Mouse (Mus musculus): ENCODE measurements around the gene Fgf23. TPM values are rescaled to one million over a fixed set of nuclear protein-coding genes. Genes with fewer than 3 reads are reported as not detected.
A peak's percentile ranks its signal among the peaks of the same experiment; 100 is the strongest.

Fgf23 gene
- total RNA-seq, 2 experiments from 2014 or later: 0.36 to 0.51 TPM

DNA sequence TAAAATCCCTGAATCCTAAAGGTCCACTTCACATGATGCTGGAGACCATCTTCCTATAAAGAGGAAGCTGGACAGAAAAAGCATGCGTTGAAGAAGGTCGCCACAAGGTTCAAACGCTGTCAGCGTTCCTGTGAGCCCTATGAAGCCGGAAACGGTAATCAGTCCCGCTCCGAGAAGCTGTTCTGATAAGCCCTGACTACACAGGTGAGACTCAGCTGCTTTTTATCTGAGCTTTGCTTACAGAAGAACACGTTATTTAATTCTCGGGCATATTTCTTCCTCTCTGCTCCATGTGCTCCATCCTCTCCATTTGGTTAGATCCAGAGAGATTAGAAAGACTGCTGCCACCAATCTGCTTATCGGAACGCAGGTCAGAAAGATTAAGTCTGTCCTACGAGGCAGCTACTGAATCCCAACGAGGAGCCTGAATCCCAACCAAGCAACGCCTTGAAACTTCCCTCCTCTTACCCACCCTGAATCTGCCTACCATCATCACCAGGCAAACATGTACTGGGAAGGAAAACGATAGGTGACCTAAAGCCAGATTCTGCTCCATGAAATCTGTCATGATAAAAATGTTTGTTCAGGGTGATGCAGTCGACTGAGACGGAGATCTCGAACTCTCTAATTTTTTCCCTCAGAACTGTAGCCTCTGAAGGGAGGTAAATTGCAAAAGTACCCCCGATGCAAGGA lies 35.8 kb downstream of the Fgf23 start:
- intact Hi-C loops (cut with DNase I): no loop called here
- DNase-seq (ENCODE audit: extremely low spot score in 1 of 2, low spot score in 2 of 2): no peak

DNA sequence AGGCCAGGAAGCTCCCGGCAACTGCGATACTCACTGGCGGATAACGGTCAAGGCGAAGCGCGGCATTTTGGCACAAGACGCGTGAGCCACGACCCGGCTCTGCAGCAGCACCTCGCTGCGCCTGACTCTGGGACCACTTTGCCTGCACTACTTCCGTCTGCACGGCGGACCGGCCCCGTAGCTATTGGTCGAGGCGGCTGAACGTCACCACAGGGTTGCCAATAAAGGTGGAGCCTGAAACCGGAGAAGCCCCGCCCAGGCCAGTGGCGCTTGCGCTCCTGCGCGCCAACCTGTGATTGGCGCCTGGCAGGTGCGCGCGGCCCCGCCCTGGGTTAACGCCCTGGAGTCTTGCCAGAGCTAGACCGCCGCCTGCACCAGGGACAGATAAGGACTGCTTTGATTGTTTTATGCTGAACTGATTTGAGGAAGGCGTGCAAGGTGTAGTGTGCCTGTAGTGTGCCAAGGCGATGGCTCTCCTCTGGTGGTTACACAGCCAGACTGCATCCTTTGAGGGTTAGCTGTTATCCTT lies 36.8 kb downstream of the Fgf23 start, which contains the start of gene Tigar:
Tigar (minus strand) TSS at position 156 of the 529 bp plus-strand sequence.
- intact Hi-C loops (cut with DNase I): no loop called here
- DNase-seq (ENCODE audit: extremely low spot score in 1 of 2, low spot score in 2 of 2): peak; percentile 93

DNA sequence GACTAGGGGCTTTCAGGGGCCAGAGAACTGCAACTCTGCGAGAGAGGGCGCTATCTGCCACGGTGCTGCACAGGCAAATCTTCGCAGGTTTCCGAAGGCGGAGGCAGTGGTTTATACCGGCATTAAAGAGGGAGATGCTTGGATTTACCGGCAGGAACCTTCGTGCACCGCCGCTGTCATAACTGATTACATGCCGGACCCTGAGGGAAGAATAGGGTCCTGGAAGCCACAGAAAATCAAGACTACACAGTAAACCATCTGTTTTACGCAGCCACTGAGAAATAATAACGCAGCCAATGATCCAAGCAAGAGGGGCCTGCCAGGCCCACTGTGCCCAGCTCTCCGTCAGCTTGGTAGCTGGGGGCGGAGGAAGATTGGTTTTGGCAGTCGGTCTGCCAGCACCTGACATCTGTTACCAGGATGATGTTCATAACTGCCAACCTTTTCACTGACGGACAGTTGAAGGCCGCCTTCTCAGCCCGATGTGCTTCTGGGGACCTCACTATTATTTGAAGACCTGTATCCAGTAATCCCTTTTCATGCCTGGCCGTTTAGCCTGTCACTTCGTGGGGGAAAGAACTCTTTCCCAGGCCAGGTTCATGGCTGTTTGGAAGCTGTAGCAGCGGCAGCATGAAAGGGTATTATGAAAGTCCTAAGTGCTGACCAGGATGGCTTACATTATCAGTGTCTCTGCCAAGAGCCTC lies 42.2 kb downstream of the Fgf23 start:
- intact Hi-C loops (cut with DNase I): no loop called here
- DNase-seq (ENCODE audit: extremely low spot score in 1 of 2, low spot score in 2 of 2): no peak

DNA sequence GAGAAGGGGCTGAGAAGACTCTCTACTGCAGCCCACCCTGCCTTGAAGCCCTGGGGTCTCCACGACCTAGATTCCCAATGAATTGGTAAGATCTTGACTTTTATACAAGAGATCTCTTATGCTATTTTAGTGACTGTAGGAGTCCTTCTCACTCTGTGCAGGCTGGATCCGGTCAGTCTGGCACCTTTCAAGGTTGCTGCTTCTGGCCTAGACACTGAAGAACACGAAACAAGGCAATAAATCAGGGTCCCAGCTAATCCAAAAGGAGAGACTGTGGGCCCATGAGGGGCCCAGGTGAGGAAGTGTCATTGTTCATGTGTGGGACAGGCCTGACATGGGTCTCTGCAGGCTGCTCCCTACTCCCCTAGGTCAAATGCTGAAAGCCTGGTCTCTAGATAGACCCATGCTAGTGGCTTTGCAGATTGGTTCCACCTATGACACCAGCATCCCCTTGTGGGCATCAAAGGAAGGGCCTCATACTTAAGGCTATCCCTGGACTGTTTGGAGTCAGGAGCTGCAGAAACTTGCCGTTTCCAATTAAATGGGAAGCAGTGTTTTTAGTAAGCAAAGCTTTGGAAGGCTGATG lies 49.6 kb downstream of the Fgf23 start:
- intact Hi-C loops (cut with DNase I): no loop called here
- DNase-seq (ENCODE audit: extremely low spot score in 1 of 2, low spot score in 2 of 2): no peak

DNA sequence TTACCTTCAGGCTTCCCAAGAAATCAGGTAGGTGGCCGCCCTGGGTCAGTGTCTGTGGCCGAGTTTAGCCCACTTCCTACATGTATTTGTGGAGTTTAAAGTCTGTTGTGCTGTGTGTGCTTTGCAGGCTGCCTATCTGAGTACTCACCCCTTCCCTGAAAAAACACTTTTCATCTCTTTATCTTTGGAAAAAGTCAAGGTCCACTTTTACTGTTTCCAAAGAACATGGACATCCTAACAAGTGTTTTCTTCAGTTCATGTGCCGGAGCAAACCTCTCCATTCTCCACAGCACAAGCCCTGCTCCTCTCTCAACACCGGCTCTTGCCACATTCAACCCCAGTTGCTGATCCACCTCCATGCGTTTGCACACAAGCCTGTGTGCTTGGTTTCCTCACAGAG lies 50.3 kb downstream of the Fgf23 start:
- intact Hi-C loops (cut with DNase I): no loop called here
- no peak for DNase-seq (ENCODE audit: extremely low spot score in 1 of 2, low spot score in 2 of 2)

DNA sequence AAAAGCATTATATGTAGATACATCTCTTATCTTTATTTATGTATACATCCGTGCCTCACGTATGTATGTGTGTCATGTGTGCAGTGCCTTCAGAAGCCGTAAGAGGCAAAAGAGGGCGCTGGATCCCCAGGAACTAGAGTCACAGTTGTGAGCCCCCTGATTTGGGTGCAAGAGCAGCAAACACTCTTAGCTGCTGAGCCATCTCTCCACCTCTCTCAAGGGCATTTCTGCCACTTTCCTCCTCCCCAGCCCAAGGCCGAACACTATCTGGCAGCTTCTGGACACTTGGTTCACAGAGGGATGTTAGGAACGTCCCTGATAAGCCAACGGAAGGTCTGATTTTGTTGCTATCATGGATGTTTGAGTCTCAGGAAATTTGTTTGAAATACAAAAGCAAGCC lies 50.8 kb downstream of the Fgf23 start:
- intact Hi-C loops (cut with DNase I): no loop called here
- DNase-seq (ENCODE audit: extremely low spot score in 1 of 2, low spot score in 2 of 2): no peak

DNA sequence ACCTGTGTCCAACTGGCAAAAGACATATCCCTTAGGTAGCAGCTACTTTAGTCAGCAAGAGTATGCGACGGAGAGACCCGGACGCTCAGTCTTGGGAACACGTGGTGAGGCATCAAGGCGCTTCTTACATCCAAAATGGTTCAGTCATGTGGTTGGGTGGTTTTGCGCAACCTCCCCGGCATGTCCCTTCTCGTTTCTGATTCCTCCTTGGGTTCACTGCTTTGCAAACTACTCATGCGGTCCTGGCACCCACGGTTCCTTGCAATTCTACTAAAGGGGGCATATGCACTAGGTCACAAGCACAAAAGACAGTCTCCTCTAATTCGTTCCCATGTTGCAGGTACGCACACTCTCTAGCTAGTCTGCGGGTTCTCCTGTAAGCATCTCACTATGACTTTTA lies 57.0 kb downstream of the Fgf23 start:
- intact Hi-C loops (cut with DNase I): no loop called here
- no peak for DNase-seq (ENCODE audit: extremely low spot score in 1 of 2, low spot score in 2 of 2)

DNA sequence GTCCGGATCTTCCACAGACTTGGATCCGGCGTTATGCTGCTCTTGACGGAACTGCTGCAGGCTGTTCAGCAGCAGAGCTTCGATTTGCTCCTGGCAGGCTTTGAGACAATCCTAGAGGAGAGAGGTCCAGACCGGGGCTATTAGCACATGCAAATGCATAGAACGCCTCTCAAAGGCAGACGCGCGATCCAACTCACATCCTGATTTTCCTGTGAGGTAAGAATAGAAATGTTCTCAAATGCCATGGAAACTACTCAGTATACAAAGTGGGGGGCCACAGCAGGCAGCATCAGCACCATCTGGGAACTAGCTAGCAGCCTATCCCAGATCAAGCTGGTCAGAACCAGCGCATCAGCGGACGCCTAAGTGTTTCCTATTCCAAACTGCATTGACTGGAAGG lies 57.7 kb downstream of the Fgf23 start:
- DNase-seq (ENCODE audit: extremely low spot score in 1 of 2, low spot score in 2 of 2): no peak

More for the DNA sequence above, 57.7 kb downstream of the Fgf23 start:
- intact Hi-C loops (cut with DNase I): no loop called here

Other genes starting within 250 kb of the Fgf23 start
- gene Ndufa9, start 223.8 kb upstream of the Fgf23 start, total RNA-seq (2021): 100 to 1,000 TPM; 153 to 159 TPM
- gene Akap3, start 219.8 kb upstream of the Fgf23 start, total RNA-seq (2021): under 1 TPM; 0.30 to 0.54 TPM
- under 1 TPM in 1 of 2 experiments, not detected in 1; 0.15 TPM for gene Dyrk4, start 151.1 kb upstream of the Fgf23 start, total RNA-seq (2021)
- gene Rad51ap1, start 133.3 kb upstream of the Fgf23 start, total RNA-seq (2021): 1 to 10 TPM; 4.1 to 4.9 TPM
- 10 to 100 TPM; 40.0 to 44.8 TPM for gene D6Wsu163e, start 132.9 kb upstream of the Fgf23 start, total RNA-seq (2021)
- not detected for gene Fgf6, start 57.3 kb upstream of the Fgf23 start, total RNA-seq (2021)
- 10 to 100 TPM; 20.7 to 24.1 TPM for gene Tigar, start 36.7 kb downstream of the Fgf23 start, total RNA-seq (2021)
- gene Ccnd2, start 79.3 kb downstream of the Fgf23 start, total RNA-seq (2021): 100 to 1,000 TPM; 104 to 130 TPM

Data from left cerebral cortex, postnatal 10 days (tissue).